Mouse (Mus musculus): ENCODE measurements around the gene Ppm1n. TPM values are rescaled to one million over a fixed set of nuclear protein-coding genes. Genes with fewer than 3 reads are reported as not detected.

Ppm1n gene
- total RNA-seq, 2 experiments from 2014 or later, result not detected

DNA sequence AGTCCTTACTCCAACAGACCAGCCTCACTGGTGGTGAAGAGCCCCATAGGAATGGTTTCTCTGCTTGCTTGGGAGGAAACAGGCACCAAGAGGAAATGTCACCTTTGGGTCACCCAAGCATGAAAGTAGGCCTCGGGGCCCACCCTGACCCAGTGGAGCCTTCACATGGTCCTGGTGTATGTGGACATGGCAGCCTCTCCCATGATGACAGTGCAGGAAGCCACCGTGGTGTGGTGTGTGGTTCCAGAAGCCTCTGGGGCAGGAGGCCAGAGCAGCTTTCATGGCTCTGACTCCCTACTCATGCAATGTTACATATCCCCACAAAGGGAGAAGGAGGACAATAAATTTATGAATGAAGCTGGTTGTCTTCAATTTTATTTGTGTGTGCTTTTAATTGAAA, 32.4 kb downstream of the Ppm1n start:
- DNase-seq, result no peak

DNA sequence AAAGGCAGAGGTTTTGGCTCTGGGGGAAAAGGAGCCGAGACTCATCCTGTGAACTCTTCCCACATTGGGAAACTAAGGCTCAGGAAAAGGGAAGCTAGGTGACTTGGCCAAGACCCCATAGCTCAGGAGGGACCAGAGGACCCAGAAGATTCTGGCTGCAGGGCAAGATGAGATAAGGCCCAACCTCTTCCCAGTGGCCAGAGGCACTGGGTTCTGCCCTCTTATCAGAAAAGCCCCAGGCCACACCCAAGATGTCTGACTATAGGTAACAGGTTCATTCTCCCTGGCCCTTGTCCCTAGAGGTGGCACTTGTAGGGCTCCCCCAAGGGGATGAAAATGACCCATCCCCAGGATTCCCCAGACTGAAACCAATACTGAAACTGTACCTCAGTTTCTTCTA, 33.0 kb downstream of the Ppm1n start:
- DNase-seq, result no peak

DNA sequence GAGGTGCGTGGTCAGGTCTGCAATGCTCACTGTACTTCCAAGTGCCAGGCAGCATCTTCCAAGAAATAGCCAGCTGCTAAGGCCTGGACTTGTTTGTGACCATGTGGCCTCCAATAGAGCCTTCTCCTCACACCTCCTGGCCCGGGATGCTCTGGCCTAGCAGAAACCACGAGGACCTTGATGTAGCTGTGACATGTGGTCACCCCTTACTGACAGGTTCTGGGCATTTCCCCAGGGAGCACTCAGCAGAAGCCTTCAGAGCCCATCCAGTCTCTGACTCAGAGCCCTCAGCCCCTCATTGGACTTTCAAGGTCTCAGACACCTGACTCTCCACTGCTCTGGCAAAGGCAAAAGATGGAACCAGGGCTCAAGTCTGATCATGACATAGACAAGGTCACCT, 34.8 kb downstream of the Ppm1n start:
- no peak for DNase-seq

DNA sequence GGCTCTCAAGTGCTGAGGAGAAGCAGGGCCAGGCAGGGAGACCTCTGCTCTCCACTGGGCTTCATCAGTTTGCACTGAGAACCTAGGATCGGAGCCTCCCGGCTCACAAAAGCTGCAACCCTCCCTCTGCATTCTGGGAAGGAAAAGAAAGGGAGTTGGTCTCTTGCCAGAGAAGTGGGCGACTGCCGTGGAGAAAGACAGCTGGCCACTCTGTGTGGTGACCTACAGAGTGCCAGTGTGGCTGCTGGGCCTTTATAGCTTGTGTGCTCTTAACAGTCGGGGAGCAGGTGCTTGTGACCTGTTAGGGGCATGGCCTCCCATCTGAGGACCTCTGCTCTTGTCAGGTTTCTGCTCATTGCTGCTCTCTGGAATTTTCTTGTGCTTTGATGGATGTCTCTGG, 36.0 kb downstream of the Ppm1n start:
- no peak for DNase-seq

DNA sequence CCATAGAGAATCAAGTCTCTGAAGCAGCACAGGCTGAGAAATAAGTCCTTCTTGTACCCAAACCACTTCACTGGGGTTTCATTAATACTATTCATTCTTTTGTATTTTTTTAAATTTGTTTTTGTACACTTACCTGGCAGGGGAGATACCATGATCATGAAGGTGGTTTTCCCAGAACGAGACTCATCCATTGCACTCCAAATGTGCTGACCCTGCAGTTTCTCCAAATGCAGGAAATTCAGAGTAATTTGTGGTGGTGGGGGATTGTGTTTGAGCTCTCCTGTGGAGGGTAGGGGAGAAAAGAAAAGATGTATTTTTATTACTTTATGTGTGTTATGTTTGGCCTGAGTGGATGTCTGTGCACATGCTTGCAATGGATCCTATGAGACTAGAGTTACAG, 37.9 kb downstream of the Ppm1n start:
- no peak for DNase-seq

GRCm38 (mm10) chr7:19240905-19241463, 38.9 kb downstream of the Ppm1n start:
- DNase-seq, result no peak

- no peak for DNase-seq
Measured at GRCm38 (mm10) chr7:19239986-19240385, 39.9 kb downstream of the Ppm1n start.

DNA sequence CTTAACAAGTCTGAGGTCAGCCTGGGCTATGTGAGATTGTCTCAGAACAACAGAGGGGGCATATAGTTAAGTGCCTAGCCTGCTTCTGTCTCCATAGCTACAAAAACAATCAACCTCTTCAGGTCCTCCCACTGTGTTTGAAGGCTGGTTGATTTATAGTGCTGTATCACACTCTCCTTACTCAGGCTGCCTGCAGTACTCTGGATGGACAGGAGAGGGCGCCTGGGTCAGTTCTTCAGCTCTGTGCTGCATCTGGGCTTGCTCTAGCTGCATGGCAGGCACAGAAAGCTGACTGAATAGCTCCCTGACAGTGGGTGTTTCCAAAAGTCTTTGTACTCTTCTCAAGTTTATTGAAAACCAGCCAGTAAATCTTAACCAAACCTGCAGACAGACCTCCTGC, 40.4 kb downstream of the Ppm1n start:
- peak; percentile 82 for DNase-seq

GRCm38 (mm10) chr7:19238344-19238743, 41.5 kb downstream of the Ppm1n start:
- peak; percentile 41 for DNase-seq

DNA sequence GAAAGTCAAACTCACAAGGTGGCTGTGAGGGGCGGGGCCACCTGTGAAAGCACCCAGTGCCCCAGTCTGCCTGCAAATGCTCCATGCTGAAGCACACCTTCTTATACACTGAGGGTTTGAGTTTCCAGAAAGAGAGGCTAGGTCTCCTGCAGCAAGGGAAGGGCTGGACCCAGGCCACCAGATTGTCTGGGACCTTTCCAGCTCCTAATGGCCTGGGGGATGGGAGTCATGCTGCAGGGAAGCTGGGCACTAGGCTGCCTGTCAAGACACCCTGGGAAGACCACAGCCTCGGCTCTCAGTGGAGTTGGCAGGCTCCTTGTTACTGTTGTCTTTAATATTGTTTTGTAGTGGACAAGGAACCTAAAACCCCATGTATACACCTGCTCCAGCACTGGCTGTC, 43.5 kb downstream of the Ppm1n start:
- DNase-seq, result no peak

- DNase-seq, result no peak
Measured at GRCm38 (mm10) chr7:19235092-19235671, 44.7 kb downstream of the Ppm1n start.

- no peak for DNase-seq
Measured at GRCm38 (mm10) chr7:19234652-19235051, 45.2 kb downstream of the Ppm1n start.

- DNase-seq, result no peak
Measured at GRCm38 (mm10) chr7:19231849-19232248, 48.0 kb downstream of the Ppm1n start.

DNA sequence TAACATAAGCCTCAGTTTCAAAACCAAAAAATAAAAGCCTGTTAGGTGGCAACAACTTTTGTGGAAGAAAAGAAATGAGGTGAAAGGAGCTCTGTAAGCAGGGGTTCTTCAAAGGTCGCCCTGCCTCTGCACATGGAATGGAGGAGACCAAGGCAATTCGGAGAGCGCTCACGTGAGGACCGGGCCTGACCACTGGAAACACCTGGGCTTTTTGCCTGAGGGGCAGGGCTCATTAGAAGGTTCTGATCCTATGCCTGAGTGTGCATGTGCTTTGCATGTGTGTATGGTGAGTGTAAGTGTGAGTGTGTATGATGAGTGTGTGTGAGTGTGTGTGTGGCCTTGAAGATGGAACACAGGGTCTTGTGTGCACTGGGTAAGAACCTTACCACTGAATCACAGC, 49.0 kb downstream of the Ppm1n start:
- no peak for DNase-seq

DNA sequence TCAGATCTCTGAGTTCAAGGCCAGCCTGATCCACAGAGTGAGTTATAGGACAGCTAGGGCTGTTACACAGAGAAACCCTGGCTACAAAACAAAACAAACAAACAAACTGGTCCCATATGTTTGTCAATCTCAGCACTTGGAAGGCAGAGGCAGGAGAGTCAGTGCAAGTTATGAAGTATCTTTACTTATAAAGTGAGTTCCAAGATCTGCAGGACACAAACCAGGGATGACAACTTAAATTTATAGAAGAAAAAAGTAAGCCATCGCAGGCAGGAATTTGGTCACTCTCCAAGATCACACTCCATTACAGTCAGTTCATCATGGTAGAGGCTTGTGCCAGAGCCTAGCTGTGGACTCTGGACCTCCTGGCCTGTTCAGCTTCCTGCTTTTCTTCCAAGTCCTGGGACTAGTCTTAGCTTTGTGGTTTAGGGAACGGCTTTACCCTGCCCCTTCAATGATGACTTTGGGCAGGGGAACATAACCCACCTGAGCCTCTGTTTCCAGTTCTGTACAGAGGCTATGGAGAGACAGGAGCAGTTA, 49.8 kb downstream of the Ppm1n start:
- no peak for DNase-seq

DNA sequence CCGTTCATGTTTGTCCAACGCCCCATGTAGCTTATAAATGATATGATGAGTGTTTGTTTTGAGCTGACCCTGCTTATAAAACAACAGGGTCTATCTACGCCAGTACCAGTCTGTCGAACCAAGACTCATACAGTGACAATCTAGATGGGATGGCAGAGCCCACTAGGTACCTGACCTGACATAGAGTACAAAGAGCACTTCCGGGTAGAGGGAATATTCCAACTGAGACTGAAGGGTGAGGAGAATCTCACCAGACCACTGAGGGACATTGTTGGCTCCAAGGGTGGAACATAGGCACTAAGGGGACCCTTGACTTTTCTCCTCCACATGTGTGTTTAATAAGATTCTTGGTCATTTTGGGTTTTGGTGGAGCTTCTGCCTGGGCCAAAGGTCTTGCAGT, 50.5 kb downstream of the Ppm1n start:
- no peak for DNase-seq

- DNase-seq, result no peak
Measured at GRCm38 (mm10) chr7:19228793-19229148, 51.1 kb downstream of the Ppm1n start.

- DNase-seq, result peak; percentile 99
Measured at GRCm38 (mm10) chr7:19227883-19228792, 51.7 kb downstream of the Ppm1n start, which contains the start of gene Opa3. Opa3 (plus strand) TSS chr7:19228334.

- no peak for DNase-seq
Measured at GRCm38 (mm10) chr7:19226817-19227797, 52.8 kb downstream of the Ppm1n start.

All from gastrocnemius, postnatal 25 days (tissue).